Mouse (Mus musculus) stomach, embryonic 16.5 days (tissue): ENCODE measurements around the gene Lce1g. TPM values are rescaled to one million over a fixed set of nuclear protein-coding genes. Genes with fewer than 3 reads are reported as not detected.

Experiments
- ATAC-seq: fragments of 200-750 bp; cut with Nextera tagmentation; 2 replicates; pipeline ENCODE4 v1.8.0; 2017; ENCODE audit warnings: moderate number of reproducible peaks, moderate TSS enrichment; ENCODE audit not compliant: insufficient read depth, low FRiP score
- H3K27ac ChIP-seq: fragments of 300-500 bp; sonication (generic); 2 replicates; pipeline ENCODE4 v1.5.1; 2014; ENCODE audit warnings: low read length
- H3K27me3 ChIP-seq: fragments of 300-500 bp; sonication (generic); 2 replicates; pipeline ENCODE4 v1.6.1; 2014; ENCODE audit warnings: low read length, control low read depth, mixed read lengths; ENCODE audit not compliant: control insufficient read depth, insufficient read depth
- H3K36me3 ChIP-seq: fragments of 300-500 bp; sonication (generic); 2 replicates; pipeline ENCODE4 v1.6.1; 2014; ENCODE audit warnings: low read length; ENCODE audit not compliant: control insufficient read depth, insufficient read depth
- H3K4me1 ChIP-seq: fragments of 300-500 bp; sonication (generic); 2 replicates; pipeline ENCODE4 v1.6.1; 2014; ENCODE audit warnings: low read length, control low read depth, mixed read lengths; ENCODE audit not compliant: control insufficient read depth, insufficient read depth
- H3K4me2 ChIP-seq: fragments of 300-500 bp; sonication (generic); 2 replicates; pipeline ENCODE4 v1.6.1; 2014; ENCODE audit warnings: low read depth, low read length, mixed read lengths
- H3K4me3 ChIP-seq: fragments of 300-500 bp; sonication (generic); replicated peaks from 2 replicates; pipeline ENCODE4 v1.5.1; 2014; ENCODE audit warnings: mild to moderate bottlenecking, low read length
- H3K9ac ChIP-seq: fragments of 300-500 bp; sonication (generic); 2 replicates; pipeline ENCODE4 v1.6.1; 2014; ENCODE audit warnings: low read length
- H3K9me3 ChIP-seq: fragments of 300-500 bp; sonication (generic); replicated peaks from 2 replicates; pipeline ENCODE4 v1.6.1; 2016; ENCODE audit warnings: low read length, control low read depth; ENCODE audit not compliant: control insufficient read depth
- WGBS: fragments of 180-500 bp; shearing (Covaris S2); extraction: QIAGEN DNeasy Blood & Tissue Kit; methylation state at CpG from one replicate; pipeline ENCODE4 v1.1.7; 2014; 5-methylcytosine and 5-hydroxymethylcytosine counted together
- polyA plus RNA-seq: library from polyadenylated mRNA; unstranded; fragments of >200 nt; fragmentation: Nextera tagmentation; extraction: Ambion mirVana; gene quantifications from 2 replicates; pipeline ENCODE4 v1.2.1, GENCODE M21; 2015

Lce1g gene
- polyA plus RNA-seq, result not detected in 2 replicates

GRCm38 (mm10) chr3:92752238-92752637 lies at the start of gene Lce1g:
TSS of gene Lce1g (minus strand) at chr3:92752338.
- H3K27ac ChIP-seq, result no peak within 1 kb of the TSS
- no peak for ATAC-seq
- H3K36me3 ChIP-seq, result no peaks in the 10 kb centered on the region
- WGBS, result 83% methylated on average over 1 of the region's 1 CpGs
- no peak within 1 kb of the TSS for H3K9ac ChIP-seq
- no peaks in the 10 kb centered on the region for H3K4me1 ChIP-seq
- no peaks in the 10 kb centered on the region for H3K27me3 ChIP-seq
- no peaks in the 10 kb centered on the region for H3K9me3 ChIP-seq
- H3K4me3 ChIP-seq, result no peak within 1 kb of the TSS
- no peak within 1 kb of the TSS for H3K4me2 ChIP-seq

- Histone ChIP-seq H3K9me3 (no peaks in the 10 kb centered on the region), H3K27me3 (no peaks in the 10 kb centered on the region), H3K27ac (no peak within 1 kb of the TSS), H3K4me2 (no peak within 1 kb of the TSS), H3K9ac (no peak within 1 kb of the TSS), H3K4me1 (no peaks in the 10 kb centered on the region), H3K36me3 (no peaks in the 10 kb centered on the region), H3K4me3 (no peak within 1 kb of the TSS)
- no peak for ATAC-seq
- 78% methylated on average over 1 of the region's 1 CpGs for WGBS
These were observed 38.3 kb upstream of the Lce1g start, which contains the start of gene Lce1j for GRCm38 (mm10) chr3:92790414-92790813. TSS of gene Lce1j (minus strand) at chr3:92790514.

DNA sequence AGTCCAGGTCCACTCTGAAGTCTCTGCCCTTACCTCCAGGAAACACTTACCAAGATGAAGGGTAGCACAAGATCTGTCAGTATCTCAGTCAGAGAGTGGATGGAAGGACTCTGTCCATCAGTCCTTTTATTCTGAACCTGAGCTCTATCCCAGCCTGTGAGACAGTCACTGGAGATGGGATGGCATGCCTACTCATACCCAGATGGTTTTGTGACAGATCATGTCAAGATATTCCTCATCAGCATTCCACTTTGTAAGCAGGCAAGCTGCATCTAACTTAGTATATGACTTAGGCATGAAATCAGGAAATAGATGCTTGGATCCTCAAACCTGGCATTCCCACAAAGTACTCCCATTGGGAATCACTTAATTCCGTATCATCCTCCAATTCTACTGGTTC lies 26.7 kb upstream of the Lce1g start, which contains the start of gene Lce1i:
TSS of gene Lce1i (minus strand) at position 101 of the 400 bp plus-strand sequence.
- no peak for ATAC-seq
- Histone ChIP-seq H3K27ac (no peak within 1 kb of the TSS), H3K9me3 (no peaks in the 10 kb centered on the region), H3K27me3 (no peaks in the 10 kb centered on the region), H3K9ac (no peak within 1 kb of the TSS), H3K36me3 (no peaks in the 10 kb centered on the region), H3K4me2 (no peak within 1 kb of the TSS), H3K4me1 (no peaks in the 10 kb centered on the region), H3K4me3 (no peak within 1 kb of the TSS)
- 86% methylated on average over 1 of the region's 1 CpGs for WGBS

- Histone ChIP-seq H3K4me2 (no peak overlapping the region), H3K27ac (no peak overlapping the region), H3K9me3 (no peaks in the 10 kb centered on the region), H3K36me3 (no peaks in the 10 kb centered on the region), H3K27me3 (no peaks in the 10 kb centered on the region), H3K9ac (no peak overlapping the region), H3K4me3 (no peak overlapping the region), H3K4me1 (no peaks in the 10 kb centered on the region)
- ATAC-seq, result no peak
- WGBS, result 14% methylated on average over 3 of the region's 3 CpGs
These were observed 19.4 kb upstream of the Lce1g start for GRCm38 (mm10) chr3:92771573-92771972.

DNA sequence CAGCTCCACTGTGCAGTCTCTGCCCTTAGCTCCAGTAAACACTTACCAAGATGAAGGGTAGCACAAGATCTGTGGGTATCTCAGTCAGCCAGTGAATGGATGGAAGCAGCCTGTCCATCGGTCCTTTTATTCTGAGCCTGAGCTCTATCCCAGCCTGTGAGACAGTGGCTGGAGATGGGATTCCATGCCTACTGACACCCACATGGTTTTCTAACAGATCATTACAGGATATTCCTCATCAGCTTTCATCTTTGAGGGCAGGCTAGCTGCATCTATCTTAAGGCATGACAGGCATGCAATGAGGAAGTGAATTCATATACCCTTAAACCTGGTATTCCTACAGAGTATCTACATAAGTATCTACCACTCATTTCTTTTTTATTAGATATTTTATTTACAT lies 12.8 kb upstream of the Lce1g start, which contains the start of gene Lce1h:
TSS of gene Lce1h (minus strand) at position 101 of the 400 bp plus-strand sequence.
- Histone ChIP-seq H3K9ac (no peak within 1 kb of the TSS), H3K36me3 (no peaks in the 10 kb centered on the region), H3K27me3 (no peaks in the 10 kb centered on the region), H3K9me3 (no peaks in the 10 kb centered on the region), H3K4me1 (no peaks in the 10 kb centered on the region), H3K4me2 (no peak within 1 kb of the TSS), H3K27ac (no peak within 1 kb of the TSS), H3K4me3 (no peak within 1 kb of the TSS)
- 90% methylated on average over 1 of the region's 1 CpGs for WGBS
- ATAC-seq, result no peak

DNA sequence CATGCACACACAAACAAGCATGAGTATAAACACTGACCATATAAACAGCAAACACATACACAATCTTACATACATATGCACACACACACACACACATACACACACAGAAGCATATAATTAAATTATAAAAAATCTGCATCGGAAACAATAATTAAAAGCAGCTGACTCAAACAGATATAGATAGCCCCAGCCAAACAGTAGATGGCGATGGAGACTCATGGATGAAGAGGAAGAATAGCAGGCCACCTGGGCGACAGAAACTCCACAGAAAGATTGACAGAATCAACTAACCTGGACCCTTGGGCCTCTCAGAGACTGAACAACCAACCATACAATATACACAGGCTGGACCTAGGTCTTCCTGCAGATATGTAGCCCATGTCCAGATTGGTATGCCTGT lies 1.1 kb upstream of the Lce1g start:
- Histone ChIP-seq H3K4me2 (no peak overlapping the region), H3K4me1 (no peaks in the 10 kb centered on the region), H3K9ac (no peak overlapping the region), H3K36me3 (no peaks in the 10 kb centered on the region), H3K4me3 (no peak overlapping the region), H3K27ac (no peak overlapping the region), H3K9me3 (no peaks in the 10 kb centered on the region), H3K27me3 (no peaks in the 10 kb centered on the region)
- no peak for ATAC-seq
- WGBS, result 34% methylated on average over 3 of the region's 3 CpGs

DNA sequence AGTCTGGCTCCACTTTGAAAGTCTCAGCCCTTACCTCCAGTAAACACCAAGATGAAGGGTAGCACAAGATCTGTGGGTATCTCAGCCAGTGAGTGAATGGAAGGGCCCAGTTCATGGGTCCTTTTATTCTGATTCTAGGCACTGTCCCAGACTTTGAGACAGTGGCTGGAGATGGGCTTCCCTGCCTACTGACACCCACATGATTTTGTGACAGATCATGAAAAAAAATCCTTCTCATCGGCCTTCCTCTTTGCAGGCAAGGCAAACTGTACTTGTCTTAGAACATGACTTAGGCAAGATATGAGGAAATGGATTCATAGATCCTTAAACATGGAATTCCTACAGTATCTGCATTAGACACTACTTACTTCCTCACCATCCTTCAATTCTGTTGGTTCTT lies 13.1 kb downstream of the Lce1g start, which contains the start of gene Gm38119:
TSS of gene Gm38119 (minus strand) at position 101 of the 400 bp plus-strand sequence.
- no peaks in the 10 kb centered on the region for H3K9me3 ChIP-seq

DNA sequence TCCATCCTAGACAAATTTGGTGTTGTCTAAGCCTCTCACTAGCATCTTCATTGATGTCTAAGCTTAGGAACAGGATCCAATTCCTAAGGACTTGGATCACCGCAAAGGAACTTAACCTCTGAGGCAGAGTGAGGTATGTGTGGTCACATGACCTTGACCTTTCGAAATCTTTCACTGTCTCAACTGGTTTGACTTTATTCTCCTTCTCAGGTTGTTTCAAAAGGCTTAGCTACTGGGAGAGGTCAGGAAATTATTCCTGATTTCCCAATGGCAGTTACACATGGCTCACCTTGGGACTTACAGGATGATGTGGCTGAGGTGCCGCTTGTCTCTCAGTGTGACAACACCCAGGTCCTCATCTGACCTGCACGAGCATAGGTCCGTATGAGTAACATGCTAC lies 29.5 kb downstream of the Lce1g start:
- no peaks in the 10 kb centered on the region for H3K9me3 ChIP-seq
- no peaks in the 10 kb centered on the region for H3K27me3 ChIP-seq
- H3K27ac ChIP-seq, result no peak overlapping the region
- H3K4me2 ChIP-seq, result no peak overlapping the region
- 77% methylated on average over 5 of the region's 5 CpGs for WGBS
- H3K9ac ChIP-seq, result no peak overlapping the region
- no peaks in the 10 kb centered on the region for H3K36me3 ChIP-seq
- H3K4me3 ChIP-seq, result no peak overlapping the region
- no peak for ATAC-seq
- no peaks in the 10 kb centered on the region for H3K4me1 ChIP-seq

More for the DNA sequence above, 13.1 kb downstream of the Lce1g start, which contains the start of gene Gm38119:
- Histone ChIP-seq H3K9ac (no peak within 1 kb of the TSS), H3K36me3 (no peaks in the 10 kb centered on the region), H3K4me2 (no peak within 1 kb of the TSS), H3K4me1 (no peaks in the 10 kb centered on the region), H3K4me3 (no peak within 1 kb of the TSS), H3K27ac (no peak within 1 kb of the TSS), H3K27me3 (no peaks in the 10 kb centered on the region)
- ATAC-seq, result no peak
- 66% methylated on average over 1 of the region's 1 CpGs for WGBS

GRCm38 (mm10) chr3:92720250-92720649 lies 31.9 kb downstream of the Lce1g start, which contains the start of gene Lce1f:
TSS of gene Lce1f (minus strand) at chr3:92720350.
- Histone ChIP-seq H3K4me3 (no peak within 1 kb of the TSS), H3K4me2 (no peak within 1 kb of the TSS), H3K9ac (no peak within 1 kb of the TSS), H3K27ac (no peak within 1 kb of the TSS), H3K9me3 (no peaks in the 10 kb centered on the region), H3K27me3 (no peaks in the 10 kb centered on the region), H3K36me3 (no peaks in the 10 kb centered on the region), H3K4me1 (no peaks in the 10 kb centered on the region)
- 70% methylated on average over 3 of the region's 3 CpGs for WGBS
- ATAC-seq, result no peak
